Mouse (Mus musculus): Measurements from ENCODE around the gene Rnf123. TPM values are rescaled to one million over a fixed set of nuclear protein-coding genes. Genes with fewer than 3 reads are reported as not detected.

The Rnf123 gene
- polyA plus RNA-seq (2015; fragmentation: Nextera tagmentation; extraction: Ambion mirVana): 13.8 and 15.7 TPM in 2 replicates

GRCm38 (mm10) chr9:108082988-108083431 is at the start of gene Rnf123:
Rnf123 (minus strand) TSS chr9:108083346.
- no peak within 1 kb of the TSS for H3K4me3 ChIP-seq (ENCODE audit: low read depth, low read length)
- no peaks in the 10 kb centered on the region; the same call in 1 of the 2 replicates for H3K4me1 ChIP-seq (replicated peaks; ENCODE audit: control insufficient read depth, insufficient read depth)
- DNase-seq (ENCODE audit: low spot score) (no peak), ATAC-seq (ENCODE audit: low FRiP score, low TSS enrichment) (no peak)
- peak within 1 kb of the TSS; percentile 13; the same call in 1 of the 2 replicates for H3K9ac ChIP-seq (ENCODE audit: low read length)
- H3K27ac ChIP-seq (replicated peaks): no peak within 1 kb of the TSS
- TF ChIP-seq EP300 (optimal IDR thresholded peaks at IDR 0.05): no peak
- TF ChIP-seq CTCF (IDR thresholded peaks at IDR 0.05; ENCODE audit: low read depth): no peak
- H3K27me3 ChIP-seq (ENCODE audit: control insufficient read depth, insufficient read depth, low read length): no peaks in the 10 kb centered on the region
- peak within 1 kb of the TSS; percentile 8; the same call in 1 of the 2 replicates for H3K4me2 ChIP-seq (replicated peaks; ENCODE audit: low read depth)
- no peaks in the 10 kb centered on the region for H3K9me3 ChIP-seq (ENCODE audit: control insufficient read depth, low read length)
- peaks cover 21% of the 10 kb centered on the region for H3K36me3 ChIP-seq (ENCODE audit: control insufficient read depth, insufficient read depth, low read length)
- 39% methylated on average over 12 of the region's 12 CpGs for WGBS

- Histone ChIP-seq H3K27me3 (ENCODE audit: control insufficient read depth, insufficient read depth, low read length) (no peaks in the 10 kb centered on the region), H3K9ac (ENCODE audit: low read length) (no peak overlapping the region), H3K36me3 (ENCODE audit: control insufficient read depth, insufficient read depth, low read length) (no peaks in the 10 kb centered on the region), H3K9me3 (ENCODE audit: control insufficient read depth, low read length) (no peaks in the 10 kb centered on the region), H3K4me2 (replicated peaks; ENCODE audit: low read depth) (no peak overlapping the region), H3K27ac (replicated peaks) (no peak overlapping the region), H3K4me1 (replicated peaks; ENCODE audit: control insufficient read depth, insufficient read depth) (no peaks in the 10 kb centered on the region; the same call in 1 of the 2 replicates), H3K4me3 (ENCODE audit: low read depth, low read length) (no peak overlapping the region)
- 88% methylated on average over 3 of the region's 3 CpGs for WGBS
- TF ChIP-seq EP300 (optimal IDR thresholded peaks at IDR 0.05) (no peak), CTCF (IDR thresholded peaks at IDR 0.05; ENCODE audit: low read depth) (no peak)
- ATAC-seq (ENCODE audit: low FRiP score, low TSS enrichment) (no peak), DNase-seq (ENCODE audit: low spot score) (no peak)
Measured at GRCm38 (mm10) chr9:108132373-108132772, 49.2 kb upstream of the Rnf123 start.

DNA sequence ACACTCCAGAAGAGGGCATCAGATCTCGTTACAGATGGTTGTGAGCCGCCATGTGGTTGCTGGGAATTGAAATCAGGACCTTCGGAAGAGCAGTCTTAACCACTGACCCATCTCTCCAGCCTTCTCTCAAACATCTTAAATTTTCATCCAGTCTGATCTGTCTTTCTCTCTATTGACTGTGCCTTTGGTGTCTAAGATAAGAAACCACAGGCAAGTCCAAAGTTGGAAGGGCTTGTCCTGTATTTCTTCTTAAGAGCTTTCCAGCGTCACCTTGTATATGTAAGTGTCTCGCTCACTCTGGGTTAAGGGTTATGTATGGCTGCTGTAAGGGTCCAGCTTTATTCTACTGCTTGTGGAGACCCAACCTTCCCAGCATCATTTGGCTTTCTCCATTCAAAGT is 48.4 kb upstream of the Rnf123 start:
- Histone ChIP-seq H3K27me3 (ENCODE audit: control insufficient read depth, insufficient read depth, low read length) (no peaks in the 10 kb centered on the region), H3K4me1 (replicated peaks; ENCODE audit: control insufficient read depth, insufficient read depth) (no peaks in the 10 kb centered on the region), H3K36me3 (ENCODE audit: control insufficient read depth, insufficient read depth, low read length) (no peaks in the 10 kb centered on the region), H3K9ac (ENCODE audit: low read length) (no peak overlapping the region), H3K4me2 (replicated peaks; ENCODE audit: low read depth) (no peak overlapping the region), H3K27ac (replicated peaks) (no peak overlapping the region), H3K4me3 (ENCODE audit: low read depth, low read length) (no peak overlapping the region), H3K9me3 (ENCODE audit: control insufficient read depth, low read length) (no peaks in the 10 kb centered on the region)
- DNase-seq (ENCODE audit: low spot score) (no peak), ATAC-seq (ENCODE audit: low FRiP score, low TSS enrichment) (no peak)
- WGBS: 78% methylated on average over 5 of the region's 5 CpGs
- TF ChIP-seq CTCF (IDR thresholded peaks at IDR 0.05; ENCODE audit: low read depth) (no peak), EP300 (optimal IDR thresholded peaks at IDR 0.05) (no peak)

DNA sequence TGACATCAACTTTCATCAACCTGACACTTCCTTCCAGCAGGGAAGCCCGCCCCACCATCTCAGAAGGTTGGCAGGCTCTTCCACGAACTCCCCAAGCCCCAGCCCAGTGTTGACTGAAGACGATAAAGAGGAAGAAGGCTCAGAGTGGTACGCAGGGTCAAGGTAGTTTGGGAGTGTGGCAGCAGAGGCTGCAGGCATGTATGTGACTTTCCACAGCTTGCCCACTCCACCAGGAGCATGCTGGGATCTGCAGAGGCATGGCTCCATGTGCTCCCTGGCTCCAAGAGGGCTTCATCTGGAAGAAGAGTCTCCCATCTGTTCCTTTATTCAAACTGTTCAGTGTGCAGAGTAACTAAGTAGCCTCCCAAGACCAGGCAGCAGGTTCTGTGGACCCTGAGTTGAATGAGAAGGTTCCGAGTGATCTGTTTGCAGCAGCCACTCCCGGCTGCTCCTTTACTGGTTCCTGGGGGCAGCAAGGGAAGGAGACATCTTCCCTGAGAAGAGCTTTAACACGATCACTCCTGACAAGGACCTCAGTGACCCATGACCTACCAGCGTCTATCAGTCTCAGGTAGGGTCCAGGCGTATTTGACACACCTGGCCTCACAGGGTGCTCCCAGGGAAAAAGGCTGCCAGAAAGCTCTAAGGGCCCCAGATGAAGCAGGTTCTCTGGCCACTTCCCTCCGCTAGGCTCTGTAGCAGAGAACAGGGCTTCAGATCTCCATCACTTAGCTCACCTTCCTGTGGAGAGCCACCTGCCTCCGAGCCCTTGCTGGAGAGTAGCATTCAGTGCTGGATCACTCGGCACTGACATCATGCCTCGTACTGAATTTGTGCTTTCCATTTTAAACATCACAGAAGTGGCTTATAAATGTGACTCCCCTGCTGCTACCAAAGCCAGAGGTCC is 46.1 kb upstream of the Rnf123 start:
- H3K27me3 ChIP-seq (ENCODE audit: control insufficient read depth, insufficient read depth, low read length): no peaks in the 10 kb centered on the region
- no peak for ATAC-seq (ENCODE audit: low FRiP score, low TSS enrichment)
- no peak overlapping the region for H3K9ac ChIP-seq (ENCODE audit: low read length)
- no peak overlapping the region for H3K4me3 ChIP-seq (ENCODE audit: low read depth, low read length)
- TF ChIP-seq EP300 (optimal IDR thresholded peaks at IDR 0.05): no peak
- no peak for TF ChIP-seq CTCF (IDR thresholded peaks at IDR 0.05; ENCODE audit: low read depth)
- WGBS: 73% methylated on average over 13 of the region's 13 CpGs
- no peaks in the 10 kb centered on the region for H3K9me3 ChIP-seq (ENCODE audit: control insufficient read depth, low read length)
- H3K4me1 ChIP-seq (replicated peaks; ENCODE audit: control insufficient read depth, insufficient read depth): no peaks in the 10 kb centered on the region
- no peaks in the 10 kb centered on the region for H3K36me3 ChIP-seq (ENCODE audit: control insufficient read depth, insufficient read depth, low read length)
- DNase-seq (ENCODE audit: low spot score): no peak
- no peak overlapping the region for H3K27ac ChIP-seq (replicated peaks)
- H3K4me2 ChIP-seq (replicated peaks; ENCODE audit: low read depth): no peak overlapping the region

DNA sequence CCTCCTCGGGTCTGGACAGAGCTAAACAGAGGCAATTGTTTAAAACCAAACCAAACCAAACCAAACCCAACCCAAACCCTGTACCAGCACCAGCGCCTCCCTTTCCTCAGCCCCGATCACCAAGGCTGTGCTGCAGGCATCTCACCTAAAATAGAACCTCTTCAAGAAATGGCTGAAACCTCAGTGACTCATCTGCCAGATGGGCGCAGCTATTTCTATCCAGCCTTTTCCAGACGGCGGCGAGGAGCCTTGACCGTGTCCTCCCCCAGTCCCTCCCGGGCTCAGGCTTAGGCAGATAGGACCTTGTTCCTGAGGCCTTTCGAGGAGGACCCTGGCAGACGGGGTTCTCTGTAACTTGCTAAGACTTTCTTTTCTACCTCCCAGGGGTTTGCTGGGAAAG is 45.1 kb upstream of the Rnf123 start:
- DNase-seq (ENCODE audit: low spot score): no peak
- H3K27me3 ChIP-seq (ENCODE audit: control insufficient read depth, insufficient read depth, low read length): no peaks in the 10 kb centered on the region
- H3K4me3 ChIP-seq (ENCODE audit: low read depth, low read length): no peak overlapping the region
- H3K9me3 ChIP-seq (ENCODE audit: control insufficient read depth, low read length): no peaks in the 10 kb centered on the region
- H3K27ac ChIP-seq (replicated peaks): no peak overlapping the region
- no peaks in the 10 kb centered on the region for H3K4me1 ChIP-seq (replicated peaks; ENCODE audit: control insufficient read depth, insufficient read depth)
- no peak overlapping the region for H3K9ac ChIP-seq (ENCODE audit: low read length)
- H3K4me2 ChIP-seq (replicated peaks; ENCODE audit: low read depth): no peak overlapping the region
- ATAC-seq (ENCODE audit: low FRiP score, low TSS enrichment): no peak
- WGBS: 81% methylated on average over 11 of the region's 11 CpGs
- no peaks in the 10 kb centered on the region for H3K36me3 ChIP-seq (ENCODE audit: control insufficient read depth, insufficient read depth, low read length)
- no peak for TF ChIP-seq EP300 (optimal IDR thresholded peaks at IDR 0.05)
- TF ChIP-seq CTCF (IDR thresholded peaks at IDR 0.05; ENCODE audit: low read depth): no peak

Data from stomach, postnatal 0 days (tissue).